Mouse (Mus musculus) embryonic fibroblast, embryonic 13.5 days (primary cell): ENCODE data around the gene Wfdc18. TPM values are rescaled to one million over a fixed set of nuclear protein-coding genes. Genes with fewer than 3 reads are reported as not detected.
A peak's percentile ranks its signal among the peaks of the same experiment; 100 is the strongest.

ENCODE experiments used
- H3K27ac ChIP-seq: 2 replicates; pipeline ENCODE4 v1.5.1; 2012; ENCODE audit warnings: low read length, control low read depth, inconsistent platforms; ENCODE audit not compliant: insufficient read depth
- H3K4me1 ChIP-seq: 2 replicates; pipeline ENCODE4 v1.6.1; 2011; ENCODE audit warnings: low read length; ENCODE audit not compliant: control insufficient read depth, insufficient read depth
- H3K4me3 ChIP-seq: 2 replicates; pipeline ENCODE4 v1.5.1; 2011; ENCODE audit warnings: mild to moderate bottlenecking, control low read depth, low read length; ENCODE audit not compliant: insufficient read depth
- CTCF ChIP-seq: IDR thresholded peaks from 2 replicates; pipeline ENCODE4 v1.5.1; 2011; ENCODE audit warnings: mild to moderate bottlenecking, control low read depth, low read length, moderate library complexity, borderline replicate concordance; ENCODE audit not compliant: insufficient read depth
- POLR2A ChIP-seq: IDR thresholded peaks from 2 replicates; pipeline ENCODE4 v1.6.1; 2011; ENCODE audit warnings: low read depth, mild to moderate bottlenecking, control low read depth, low read length, moderate library complexity
- polyA plus RNA-seq: library from polyadenylated mRNA; stranded (reverse); fragments of >200 nt; gene quantifications from 2 replicates; pipeline ENCODE4 v1.2.4, GENCODE M21; 2011; ENCODE audit warnings: low read depth; ENCODE audit not compliant: missing spikeins, insufficient read length

Wfdc18 gene
- polyA plus RNA-seq, 1 experiment: not detected

DNA sequence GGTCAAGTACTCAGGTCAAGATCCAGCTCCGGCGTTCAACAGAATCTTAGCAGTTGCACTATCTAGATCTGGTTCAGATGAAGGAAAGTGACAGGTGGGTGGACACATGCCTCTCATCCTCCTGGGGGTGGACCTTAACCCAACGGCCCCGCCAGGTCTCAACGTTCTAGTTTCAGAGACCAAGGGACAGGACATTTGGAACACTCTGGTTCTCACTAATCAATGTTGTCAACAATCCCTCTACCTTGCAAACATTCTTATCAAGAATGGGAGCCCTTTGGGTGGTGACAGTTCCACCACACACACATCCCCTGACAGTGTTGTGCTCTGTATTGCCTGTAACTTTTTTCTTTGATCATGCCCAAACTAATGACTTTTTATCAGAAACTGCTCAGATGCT, 33.0 kb downstream of the Wfdc18 start:
- H3K4me1 ChIP-seq: no peaks in the 10 kb centered on the region
- TF ChIP-seq CTCF (no peak), POLR2A (no peak)

DNA sequence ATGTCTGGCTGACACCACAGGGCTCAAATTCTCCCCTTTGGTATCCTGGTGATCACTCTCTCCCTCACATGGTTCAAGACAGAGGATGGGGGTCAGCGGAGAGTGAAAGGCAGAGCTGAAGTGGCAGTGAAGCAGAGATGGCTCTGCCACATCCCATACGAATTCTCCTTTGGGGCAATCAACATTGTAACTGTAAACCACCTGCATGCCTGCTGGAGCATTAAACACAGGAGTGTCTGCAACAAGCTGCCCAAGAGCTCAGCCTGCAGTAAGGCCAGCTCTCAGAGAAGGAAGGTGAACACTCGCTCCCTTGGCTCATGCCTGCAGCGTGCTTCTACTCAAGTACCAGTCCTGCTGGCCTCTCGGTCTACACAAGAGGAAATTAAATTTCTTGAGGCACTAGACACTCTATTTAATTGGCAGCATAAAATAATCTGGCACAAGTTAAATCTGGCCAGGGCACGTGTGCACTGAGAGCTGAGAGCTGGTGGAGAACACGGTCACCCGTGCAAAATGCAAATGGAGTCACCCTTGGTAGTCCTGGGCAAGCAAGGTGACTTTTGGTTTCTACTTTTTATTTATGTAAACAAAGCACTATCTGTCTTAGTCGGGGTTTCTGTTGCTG, 34.0 kb downstream of the Wfdc18 start:
- no peak for TF ChIP-seq CTCF
- TF ChIP-seq POLR2A: no peak
- Histone ChIP-seq H3K4me3 (no peak overlapping the region), H3K27ac (no peak overlapping the region), H3K4me1 (no peaks in the 10 kb centered on the region)

More for the DNA sequence above, 33.0 kb downstream of the Wfdc18 start:
- Histone ChIP-seq H3K4me3 (no peak overlapping the region), H3K27ac (no peak overlapping the region)

DNA sequence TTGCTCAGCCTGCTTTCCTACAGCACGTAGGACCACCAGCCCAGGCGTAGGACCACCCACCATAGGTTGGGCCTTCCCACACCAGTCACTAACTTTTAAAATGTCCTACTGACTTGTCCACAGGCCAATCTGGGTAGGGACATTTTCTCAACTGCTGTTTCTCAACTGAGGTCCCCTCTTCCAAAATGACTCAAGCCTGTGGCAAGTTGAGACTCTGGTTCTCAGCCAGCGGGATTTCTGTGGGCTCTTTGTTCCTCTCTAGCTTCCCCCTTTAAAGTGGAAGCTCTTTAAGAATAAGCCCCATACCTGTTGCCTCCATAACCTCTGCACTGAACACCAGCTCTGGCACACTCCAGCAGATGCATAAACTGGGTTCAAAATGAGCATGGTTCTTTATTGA, 34.7 kb downstream of the Wfdc18 start:
- Histone ChIP-seq H3K4me1 (no peaks in the 10 kb centered on the region), H3K27ac (no peak overlapping the region), H3K4me3 (no peak overlapping the region)
- TF ChIP-seq CTCF (no peak), POLR2A (no peak)

DNA sequence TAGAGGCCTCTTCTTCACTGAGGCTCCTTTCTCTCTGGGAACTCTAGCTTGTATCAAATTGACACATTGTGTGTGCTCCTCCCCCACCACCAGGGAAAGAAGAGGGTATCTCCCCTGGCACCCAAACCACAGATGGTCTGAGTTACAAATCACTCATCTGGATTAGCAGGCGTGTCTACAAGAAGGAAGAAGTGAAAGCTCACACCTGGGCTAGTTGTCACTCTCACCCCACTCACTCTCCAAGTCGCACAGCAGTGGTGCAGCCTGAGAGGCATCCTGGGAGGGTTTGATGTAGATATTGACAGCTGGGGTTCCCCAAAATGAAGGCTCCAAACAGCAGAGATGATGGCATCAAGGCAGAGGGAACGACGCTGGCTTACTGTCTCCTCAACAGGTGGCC, 37.3 kb downstream of the Wfdc18 start:
- H3K27ac ChIP-seq: no peak overlapping the region
- H3K4me1 ChIP-seq: no peaks in the 10 kb centered on the region
- no peak overlapping the region for H3K4me3 ChIP-seq
- TF ChIP-seq POLR2A (no peak), CTCF (no peak)

DNA sequence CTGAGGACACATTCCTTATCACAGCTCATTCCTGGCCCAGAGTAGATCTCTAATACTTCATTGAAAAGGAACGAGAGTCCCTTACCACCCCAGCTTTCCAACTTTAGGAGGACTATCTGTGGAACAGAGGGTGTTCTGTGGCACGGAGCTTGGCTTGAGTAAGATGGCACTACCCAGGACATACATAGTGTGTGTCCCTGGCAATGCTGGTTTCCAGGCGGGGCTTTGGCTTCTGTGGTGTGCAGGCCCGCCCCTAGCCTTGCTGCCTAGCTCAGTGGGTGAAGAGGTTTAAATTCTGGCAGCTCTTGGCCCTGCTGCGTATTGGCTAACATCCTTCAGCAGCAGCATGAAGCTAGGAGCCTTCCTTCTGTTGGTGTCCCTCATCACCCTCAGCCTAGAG, 37.9 kb downstream of the Wfdc18 start, which contains the start of gene Wfdc21:
Gene Wfdc21 (plus strand): TSS at position 260 of the 400 bp plus-strand sequence.
- TF ChIP-seq CTCF (no peak), POLR2A (no peak)
- Histone ChIP-seq H3K27ac (no peak within 1 kb of the TSS), H3K4me3 (no peak within 1 kb of the TSS), H3K4me1 (no peaks in the 10 kb centered on the region)

DNA sequence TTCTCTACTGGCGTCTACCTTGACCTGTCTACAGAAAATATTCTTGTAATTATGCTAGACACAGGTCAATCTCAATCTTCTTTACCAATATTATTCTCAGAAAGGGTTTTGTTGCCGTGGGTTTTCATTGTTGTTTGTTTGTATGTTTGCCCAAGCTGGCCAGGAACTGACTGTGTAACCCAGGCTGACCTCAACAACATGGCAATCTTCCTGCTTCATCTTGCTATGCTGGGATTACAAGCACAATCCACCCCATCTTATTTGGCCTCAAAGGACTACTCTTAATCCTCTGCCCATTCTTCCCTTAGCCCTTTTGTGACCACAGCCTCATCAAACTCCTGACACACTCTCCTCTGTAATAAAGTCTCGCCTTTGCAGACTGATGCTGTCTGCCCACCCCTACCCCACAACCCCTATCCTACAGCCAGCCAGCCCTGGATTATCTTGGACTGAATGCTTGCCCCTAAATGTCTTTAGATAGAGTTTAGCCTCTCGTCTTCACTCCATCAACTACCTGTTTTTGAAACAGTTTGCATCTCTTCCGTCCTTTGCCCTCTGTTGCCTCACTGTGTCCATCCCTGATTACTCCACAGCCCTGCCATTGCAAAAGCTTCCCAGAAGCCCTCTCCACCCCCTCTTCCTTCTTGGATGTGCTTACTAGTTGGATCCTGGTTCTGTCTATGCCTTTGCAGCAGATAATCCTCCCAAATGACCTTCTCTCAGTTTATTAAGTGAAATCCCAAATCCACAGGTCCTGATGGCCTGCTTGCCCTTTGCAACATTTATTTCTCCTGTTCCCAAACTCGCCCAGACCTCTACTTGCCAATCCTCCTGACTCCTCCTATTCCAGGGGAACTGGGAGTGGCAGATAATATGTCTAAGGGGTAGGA, 38.8 kb downstream of the Wfdc18 start:
- TF ChIP-seq POLR2A: no peak
- TF ChIP-seq CTCF: no peak
- no peak overlapping the region for H3K27ac ChIP-seq
- H3K4me1 ChIP-seq: no peaks in the 10 kb centered on the region

DNA sequence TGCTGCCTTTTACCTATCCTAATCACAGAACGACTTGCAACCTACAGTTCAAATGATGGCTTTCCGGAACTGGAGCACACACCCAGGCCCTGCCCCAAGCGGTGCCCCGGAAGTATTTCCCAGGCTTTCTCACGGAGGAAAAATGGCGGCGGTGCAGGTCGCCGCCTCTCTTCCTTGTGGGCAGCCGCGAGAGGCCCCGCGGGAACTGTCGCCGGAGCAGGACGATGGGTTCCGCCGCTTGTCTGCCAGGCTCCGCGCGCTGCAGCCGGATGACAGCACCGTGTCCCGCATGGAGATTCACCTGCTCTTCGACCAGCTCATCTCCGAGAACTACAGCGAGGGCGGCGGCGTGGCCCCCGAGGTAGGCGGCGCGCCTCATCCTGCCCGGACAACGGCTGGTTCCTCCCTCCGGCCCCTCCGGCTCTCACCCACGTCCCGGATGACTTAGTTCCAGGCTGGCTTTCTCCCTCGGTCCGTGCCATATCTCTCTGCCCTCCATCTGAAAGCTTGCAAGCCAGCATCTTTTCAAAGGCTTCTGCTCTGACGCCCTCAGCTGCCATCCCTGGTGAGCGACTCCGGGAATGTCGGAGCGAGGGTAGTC, 44.9 kb downstream of the Wfdc18 start, which contains the start of gene Heatr6:
Gene Heatr6 (plus strand): TSS at position 116 of the 601 bp plus-strand sequence.
- Histone ChIP-seq H3K4me3 (peak within 1 kb of the TSS; percentile 78), H3K27ac (peak within 1 kb of the TSS; percentile 49), H3K4me1 (no peaks in the 10 kb centered on the region)
- TF ChIP-seq CTCF (no peak), POLR2A (peak; percentile 66)

More for the DNA sequence above, 38.8 kb downstream of the Wfdc18 start:
- H3K4me3 ChIP-seq: no peak overlapping the region

DNA sequence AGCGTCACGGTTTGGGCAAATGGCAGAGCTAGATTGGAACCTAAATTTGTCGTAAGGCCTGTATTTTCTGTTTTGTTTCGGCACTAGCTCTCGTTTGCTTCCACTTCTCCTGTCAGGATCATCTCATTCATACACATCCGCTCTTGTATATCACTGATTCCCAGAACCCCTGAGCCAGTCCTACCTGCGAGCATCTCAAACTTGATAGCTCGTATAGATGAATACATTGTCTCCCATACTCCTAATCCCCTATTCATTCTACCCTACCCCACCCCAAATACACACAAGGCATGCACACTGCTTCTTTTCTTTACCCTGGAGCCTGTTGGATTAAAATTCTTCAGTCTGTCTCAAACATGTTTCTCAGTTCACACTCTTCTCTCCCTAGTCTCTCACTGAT, 45.4 kb downstream of the Wfdc18 start:
- no peaks in the 10 kb centered on the region for H3K4me1 ChIP-seq
- TF ChIP-seq POLR2A: no peak
- no peak for TF ChIP-seq CTCF
- H3K4me3 ChIP-seq: peak overlapping the region; percentile 78
- H3K27ac ChIP-seq: peak overlapping the region; percentile 49; the same call in 1 of the 2 replicates

Other genes starting within 250 kb of the Wfdc18 start
- 3.1 and 4.7 TPM in 2 replicates for gene Mmp28, start 245.9 kb upstream of the Wfdc18 start, polyA plus RNA-seq
- gene Taf15, start 235.9 kb upstream of the Wfdc18 start, polyA plus RNA-seq: 191 and 263 TPM in 2 replicates
- not detected in 2 replicates for gene Heatr9, start 186.8 kb upstream of the Wfdc18 start, polyA plus RNA-seq
- gene Ccl5, start 178.5 kb upstream of the Wfdc18 start, polyA plus RNA-seq: 2.8 and 4.1 TPM in 2 replicates
- 1.1 and 3.4 TPM in 2 replicates for gene Ccl9, start 130.4 kb upstream of the Wfdc18 start, polyA plus RNA-seq
- gene Ccl6, start 115.9 kb upstream of the Wfdc18 start, polyA plus RNA-seq: 0.91 TPM in 1 of 2 replicates, not detected in the other
- gene Rpl9-ps1, start 63.4 kb upstream of the Wfdc18 start, polyA plus RNA-seq: not detected in 2 replicates
- 0.68 TPM in 1 of 2 replicates, not detected in the other for gene Ccl3, start 59.7 kb upstream of the Wfdc18 start, polyA plus RNA-seq
- 2.2 TPM in 1 of 2 replicates, not detected in the other for gene Ccl4, start 46.4 kb upstream of the Wfdc18 start, polyA plus RNA-seq
- not detected in 2 replicates for gene Wfdc17, start 5.0 kb upstream of the Wfdc18 start, polyA plus RNA-seq
- not detected in 2 replicates for gene Wfdc21, start 37.9 kb downstream of the Wfdc18 start, polyA plus RNA-seq
- gene Heatr6, start 44.7 kb downstream of the Wfdc18 start, polyA plus RNA-seq: 18.6 and 22.0 TPM in 2 replicates
- gene Hnf1b, start 141.0 kb downstream of the Wfdc18 start, polyA plus RNA-seq: not detected in 2 replicates
- 30.8 and 31.0 TPM in 2 replicates for gene Ddx52, start 233.0 kb downstream of the Wfdc18 start, polyA plus RNA-seq